Mouse (Mus musculus) spleen, adult 2 months (tissue): ENCODE measurements around the gene Prtn3. TPM values are rescaled to one million over a fixed set of nuclear protein-coding genes. Genes with fewer than 3 reads are reported as not detected.

ENCODE experiments used
- DNase-seq, 2 experiments: peaks; one replicate each; pipeline versions ENCODE4 v3.0.0 to v3.0.0-alpha.2; 2012 to 2021; ENCODE audit warnings: low spot score in 2 of 2, low read depth in 1 of 2
- H3K27ac ChIP-seq: fragments of 200-500 bp; 2 replicates; pipeline ENCODE4 v1.5.1; 2012; ENCODE audit warnings: low read length, inconsistent platforms; ENCODE audit not compliant: insufficient read depth
- H3K27me3 ChIP-seq: fragments of 200-500 bp; 2 replicates; pipeline ENCODE4 v1.6.1; 2012; ENCODE audit warnings: mild to moderate bottlenecking, moderate library complexity, low read length, inconsistent platforms; ENCODE audit not compliant: control insufficient read depth, insufficient read depth
- H3K36me3 ChIP-seq: fragments of 200-500 bp; 2 replicates; pipeline ENCODE4 v1.6.1; 2012; ENCODE audit warnings: mild to moderate bottlenecking, low read length, inconsistent platforms; ENCODE audit not compliant: control insufficient read depth, insufficient read depth
- H3K4me1 ChIP-seq: fragments of 200-500 bp; 2 replicates; pipeline ENCODE4 v1.6.1; 2011; ENCODE audit warnings: inconsistent platforms; ENCODE audit not compliant: control insufficient read depth, insufficient read depth, insufficient read length
- H3K4me3 ChIP-seq: fragments of 200-500 bp; 2 replicates; pipeline ENCODE4 v1.5.1; 2011; ENCODE audit warnings: mild to moderate bottlenecking, inconsistent platforms; ENCODE audit not compliant: insufficient read depth, insufficient read length; ENCODE audit errors: extremely low read depth
- CTCF ChIP-seq: fragments of 200-500 bp; IDR thresholded peaks from 2 replicates; pipeline ENCODE4 v1.5.1; 2011; ENCODE audit warnings: mild to moderate bottlenecking, inconsistent platforms; ENCODE audit not compliant: insufficient read depth, insufficient read length, insufficient replicate concordance; ENCODE audit errors: extremely low read depth
- POLR2A ChIP-seq: fragments of 200-500 bp; IDR thresholded peaks from 2 replicates; pipeline ENCODE4 v1.6.1; 2011; ENCODE audit warnings: low read depth, low read length, inconsistent platforms
- WGBS: fragments of 180-500 bp; shearing (Covaris S2); methylation state at CpG from one replicate; pipeline ENCODE4 v1.1.7; 2018; 5-methylcytosine and 5-hydroxymethylcytosine counted together
- polyA plus RNA-seq: library from polyadenylated mRNA; depleted of rRNA; stranded (reverse); fragments of >200 nt; gene quantifications from 2 replicates; pipeline ENCODE4 v1.2.3, GENCODE M21; 2012

Prtn3 gene
- polyA plus RNA-seq, 1 experiment: 25.6 TPM

DNA sequence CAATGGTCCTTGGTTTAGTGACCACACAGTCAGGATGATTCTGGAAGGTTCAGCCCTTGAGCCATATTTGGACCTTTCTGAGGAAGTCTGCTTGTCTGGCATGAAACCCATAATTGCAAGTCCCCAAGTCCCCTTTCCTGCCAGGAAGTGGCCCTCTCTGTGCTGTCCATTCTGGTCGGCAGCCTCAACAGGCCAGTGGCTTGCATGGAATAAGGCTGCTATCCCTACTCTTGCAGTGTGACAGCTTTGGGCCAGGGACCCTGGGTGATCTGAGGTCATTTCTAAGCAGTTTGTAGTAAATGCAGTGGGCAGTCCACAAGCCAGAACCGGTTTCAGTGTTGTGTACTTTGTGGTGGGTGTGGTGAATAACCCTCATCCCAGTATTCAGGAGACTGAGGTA, 36.1 kb upstream of the Prtn3 start:
- no peak overlapping the region for H3K27ac ChIP-seq
- TF ChIP-seq POLR2A (no peak), CTCF (no peak)
- H3K27me3 ChIP-seq: no peaks in the 10 kb centered on the region
- H3K4me1 ChIP-seq: no peaks in the 10 kb centered on the region; the same call in 1 of the 2 replicates
- H3K36me3 ChIP-seq: no peaks in the 10 kb centered on the region
- no peak overlapping the region for H3K4me3 ChIP-seq
- DNase-seq: no peak
- 60% methylated on average over 2 of the region's 2 CpGs for WGBS

DNA sequence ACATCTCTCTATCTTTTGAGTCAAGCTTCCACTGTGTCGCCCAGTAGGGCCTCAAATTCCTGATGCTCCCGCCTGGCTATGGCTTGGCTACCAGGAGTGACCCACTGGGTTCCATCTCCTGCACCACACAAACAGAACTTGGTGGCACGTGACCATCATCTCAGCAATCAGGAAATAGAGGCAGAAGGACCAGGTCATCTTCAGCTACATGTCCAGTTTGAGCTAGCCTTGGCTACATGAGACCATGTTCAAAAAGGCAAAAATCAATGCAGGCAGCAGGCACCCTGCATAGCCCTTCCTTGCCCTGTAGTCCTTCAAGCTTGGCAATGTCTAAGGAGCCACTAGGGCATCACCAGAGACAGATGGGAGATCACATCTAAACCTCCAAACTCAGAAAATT, 34.2 kb upstream of the Prtn3 start:
- no peak for DNase-seq
- TF ChIP-seq POLR2A (no peak), CTCF (no peak)
- Histone ChIP-seq H3K36me3 (no peaks in the 10 kb centered on the region), H3K27me3 (no peaks in the 10 kb centered on the region), H3K4me3 (no peak overlapping the region), H3K4me1 (no peaks in the 10 kb centered on the region; the same call in 1 of the 2 replicates), H3K27ac (no peak overlapping the region)
- WGBS: 87% methylated on average over 3 of the region's 3 CpGs

DNA sequence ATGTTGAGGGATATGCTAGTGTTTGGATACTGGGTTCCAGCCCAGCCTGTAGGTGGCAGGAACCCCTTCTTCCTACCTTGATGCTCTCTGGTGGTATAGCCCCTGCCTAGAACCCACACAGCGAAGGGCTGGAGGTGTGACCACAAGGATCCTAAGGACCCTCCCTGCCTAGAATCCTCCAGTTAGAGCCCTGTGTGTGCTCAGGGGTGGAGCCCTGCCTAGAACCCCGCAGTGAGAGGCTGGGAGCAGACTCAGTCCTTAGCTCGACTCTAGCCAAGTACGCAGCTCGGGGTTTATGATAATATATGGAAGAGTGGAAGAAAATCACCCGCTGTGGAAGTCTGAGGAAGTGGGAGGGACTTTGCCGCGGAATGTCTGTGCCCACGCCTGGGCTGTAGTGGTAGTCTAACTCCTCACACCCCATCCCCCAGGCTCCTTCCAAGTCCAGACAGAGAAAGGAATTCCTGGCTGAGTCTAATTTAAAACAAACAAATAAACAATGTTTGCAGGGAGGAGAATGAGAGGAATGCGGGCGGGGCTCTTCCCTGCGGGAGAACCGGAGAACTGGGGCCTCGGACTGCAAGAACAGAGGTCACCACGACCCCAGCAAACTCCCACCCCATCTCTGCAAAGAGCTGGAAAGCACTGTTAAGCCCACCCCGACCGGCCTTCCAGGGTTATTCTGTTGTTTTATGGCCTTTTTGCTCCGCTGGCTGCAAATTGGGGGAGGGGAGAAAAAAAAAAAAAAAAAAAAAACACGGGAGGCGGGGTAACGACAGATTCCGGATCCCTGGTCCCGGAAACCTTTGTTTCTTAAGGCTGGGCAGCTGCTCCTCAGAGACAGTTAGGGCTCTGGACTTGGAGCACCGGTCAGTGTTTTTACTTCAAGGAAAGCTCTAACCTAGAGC, 33.4 kb upstream of the Prtn3 start:
- Histone ChIP-seq H3K4me3 (peak overlapping the region; percentile 34; the same call in 1 of the 2 replicates), H3K27ac (peak overlapping the region; percentile 34; the same call in 1 of the 2 replicates), H3K36me3 (no peaks in the 10 kb centered on the region), H3K4me1 (no peaks in the 10 kb centered on the region; the same call in 1 of the 2 replicates), H3K27me3 (no peaks in the 10 kb centered on the region)
- no peak for DNase-seq
- TF ChIP-seq POLR2A (no peak), CTCF (no peak)
- 4% methylated on average over 24 of the region's 24 CpGs for WGBS

- no peak for DNase-seq
- Histone ChIP-seq H3K4me1 (no peaks in the 10 kb centered on the region; the same call in 1 of the 2 replicates), H3K27me3 (no peaks in the 10 kb centered on the region), H3K27ac (no peak overlapping the region), H3K36me3 (no peaks in the 10 kb centered on the region), H3K4me3 (no peak overlapping the region)
- 73% methylated on average over 3 of the region's 3 CpGs for WGBS
- no peak for TF ChIP-seq POLR2A
- no peak for TF ChIP-seq CTCF
These were observed 32.0 kb upstream of the Prtn3 start for GRCm38 (mm10) chr10:79842322-79842721.

GRCm38 (mm10) chr10:79843476-79843875, 30.8 kb upstream of the Prtn3 start:
- TF ChIP-seq POLR2A (no peak), CTCF (no peak)
- no peak overlapping the region for H3K27ac ChIP-seq
- DNase-seq: no peak
- no peaks in the 10 kb centered on the region; the same call in 1 of the 2 replicates for H3K4me1 ChIP-seq
- WGBS: 87% methylated on average over 6 of the region's 6 CpGs
- H3K36me3 ChIP-seq: no peaks in the 10 kb centered on the region
- H3K4me3 ChIP-seq: no peak overlapping the region
- H3K27me3 ChIP-seq: no peaks in the 10 kb centered on the region

- TF ChIP-seq POLR2A: no peak
- no peak for TF ChIP-seq CTCF
- DNase-seq: no peak
- WGBS: 80% methylated on average over 5 of the region's 5 CpGs
These were observed 27.7 kb upstream of the Prtn3 start for GRCm38 (mm10) chr10:79846553-79846952.

DNA sequence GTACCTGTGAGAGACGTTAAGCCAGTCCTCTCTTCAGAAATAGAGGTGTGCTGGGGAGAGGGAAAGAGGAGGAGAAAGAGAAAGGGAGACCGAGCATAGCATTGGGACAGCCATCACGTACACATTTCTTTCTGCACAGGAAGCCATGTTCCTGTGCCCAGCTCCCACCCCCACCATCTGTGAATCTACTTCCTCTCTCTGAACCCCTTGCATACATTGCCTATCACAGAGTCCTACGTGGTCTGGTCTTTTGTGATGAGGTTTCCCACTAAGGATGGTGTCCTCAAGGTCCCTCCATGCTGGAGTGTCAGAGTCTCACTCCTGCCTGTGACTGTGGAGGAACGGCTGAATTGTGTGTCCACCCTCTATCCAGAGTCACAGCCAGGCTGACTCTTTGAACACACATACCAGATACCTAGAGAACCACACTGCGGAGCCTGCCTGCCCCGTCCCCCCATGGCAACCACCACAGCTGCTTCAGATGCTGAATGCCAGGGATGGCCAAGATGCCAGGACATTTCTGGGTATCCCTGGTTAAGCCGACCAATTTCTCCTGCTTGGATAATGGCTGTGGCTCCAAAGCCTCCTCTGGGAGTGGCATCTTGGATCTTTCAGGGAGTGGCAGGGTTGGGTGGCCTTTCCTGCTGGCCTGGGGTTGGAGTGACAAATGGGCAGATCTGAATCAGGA, 24.2 kb upstream of the Prtn3 start:
- peaks cover 26% of the 10 kb centered on the region; the same call in 1 of the 2 replicates for H3K4me1 ChIP-seq
- H3K27me3 ChIP-seq: no peaks in the 10 kb centered on the region
- TF ChIP-seq POLR2A: no peak
- no peak for TF ChIP-seq CTCF
- H3K36me3 ChIP-seq: no peaks in the 10 kb centered on the region
- WGBS: 40% methylated on average over 8 of the region's 8 CpGs
- DNase-seq: peak in 1 of 2 experiments; percentile 39
- H3K4me3 ChIP-seq: no peak overlapping the region
- peak overlapping the region; percentile 2; the same call in 1 of the 2 replicates for H3K27ac ChIP-seq

More at GRCm38 (mm10) chr10:79846553-79846952, 27.7 kb upstream of the Prtn3 start:
- no peak overlapping the region for H3K27ac ChIP-seq
- H3K27me3 ChIP-seq: no peaks in the 10 kb centered on the region
- no peaks in the 10 kb centered on the region for H3K36me3 ChIP-seq
- H3K4me1 ChIP-seq: peaks cover 10% of the 10 kb centered on the region; the same call in 1 of the 2 replicates
- H3K4me3 ChIP-seq: no peak overlapping the region
